Mouse (Mus musculus) gastrocnemius, postnatal 36 days (tissue): ENCODE measurements around the gene Fads1. TPM values are rescaled to one million over a fixed set of nuclear protein-coding genes. Genes with fewer than 3 reads are reported as not detected.
A peak's percentile ranks its signal among the peaks of the same experiment; 100 is the strongest.

Experiments used
- DNase-seq, 2 experiments: peaks; one replicate each; pipeline ENCODE4 v3.0.0; 2022
- intact Hi-C: fragments of 180-260 bp; cut with DNase I; formaldehyde crosslinking; loops from one replicate; pipeline ENCODE4 v1.15.1; 2025
- microRNA-seq, 2 experiments: library from miRNA; unstranded; fragments of <30 nt; microRNA quantifications; one replicate each; pipeline ENCODE4 v1.2.0; 2021
- total RNA-seq, 2 experiments: library from RNA; stranded (reverse); gene quantifications; 2 replicates each; pipeline ENCODE4 v1.2.3; 2021

Fads1 gene
- total RNA-seq, 2 experiments from 2014 or later, result 5.3 to 6.3 TPM

DNA sequence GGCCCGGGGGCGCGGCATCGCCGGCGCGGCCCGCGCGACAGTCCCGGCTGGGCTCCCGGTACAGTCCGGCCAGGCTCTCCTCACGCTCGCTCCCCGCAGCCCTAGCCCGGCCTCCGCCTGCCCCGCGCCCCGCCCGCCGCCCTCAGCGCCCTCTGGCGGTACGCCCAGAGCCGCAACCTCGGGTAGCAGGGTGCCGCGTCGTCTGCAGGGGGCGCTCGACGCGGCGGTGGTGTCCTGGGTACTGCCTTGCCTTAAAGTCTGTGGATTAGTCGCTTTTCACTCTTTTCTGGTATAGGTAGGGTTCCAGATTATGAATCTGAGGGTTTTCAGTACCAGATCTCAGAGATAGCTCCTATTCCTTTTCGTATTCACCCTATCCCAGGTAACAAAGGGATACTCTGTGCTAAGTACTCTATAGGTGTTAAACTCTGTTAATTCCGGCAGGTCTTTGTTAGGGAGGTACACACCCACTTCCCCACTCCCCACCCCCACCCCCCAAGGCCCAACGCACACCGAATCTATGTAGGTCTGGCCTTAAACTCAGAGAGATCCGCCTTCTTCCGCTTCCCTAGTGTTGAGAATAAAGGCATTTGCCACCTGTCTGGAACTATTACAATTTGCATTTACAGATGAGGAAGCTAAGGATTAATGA, 58.1 kb downstream of the Fads1 start, which contains the start of gene Myrf:
Gene Myrf (minus strand): TSS at position 95 of the 652 bp plus-strand sequence.
- peak; percentile 53 to 62 for DNase-seq
- intact Hi-C loops, result loop anchor here (10.0 kb wide), 1 partner anchor 234 kb away; no protein-coding TSS in a partner anchor

- no peak for DNase-seq
- intact Hi-C loops, result loop anchor here (10.0 kb wide), 1 partner anchor 232 kb away; no protein-coding TSS in a partner anchor
Observed at GRCm38 (mm10) chr19:10242916-10243315, 60.2 kb downstream of the Fads1 start.

DNA sequence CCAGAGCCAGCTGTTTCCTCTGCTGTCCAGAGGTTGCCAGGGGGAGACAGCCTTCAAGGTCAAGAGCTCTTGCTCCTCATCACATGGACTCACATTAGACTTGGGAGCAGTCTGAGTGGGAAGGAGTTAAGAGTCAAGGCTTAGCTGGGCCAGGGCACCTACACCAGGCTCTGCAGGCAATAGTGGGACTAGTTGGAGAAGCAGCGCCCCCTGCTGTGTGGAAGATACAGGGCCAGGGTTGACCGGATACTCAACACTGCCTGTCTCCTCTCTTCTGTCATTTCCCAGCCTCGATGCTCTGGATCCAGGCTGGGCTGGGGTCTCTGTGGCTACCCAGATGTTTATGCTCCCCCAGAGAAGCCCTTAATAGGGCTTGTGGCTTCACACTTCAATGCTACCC, 61.5 kb downstream of the Fads1 start:
- intact Hi-C loops, result loop anchor here (10.0 kb wide), 1 partner anchor 231 kb away; no protein-coding TSS in a partner anchor
- DNase-seq, result no peak

Small RNA genes lying within 50 kb of the gene (microRNA-seq; reads per million reads assigned to microRNA genes)
- 0 reads per million in 2 experiments for gene Mir6993

Other genes with a start within 250 kb of the Fads1 start
- gene Fth1, start 202.3 kb upstream of the Fads1 start, total RNA-seq, result 1,000 to 10,000 TPM; 1,946 to 2,068 TPM
- under 1 TPM in 1 of 2 experiments, not detected in 1; 0.15 TPM for gene Best1, start 181.3 kb upstream of the Fads1 start, total RNA-seq
- 1 to 10 TPM; 4.5 to 4.6 TPM for gene Rab3il1, start 181.2 kb upstream of the Fads1 start, total RNA-seq
- gene Fads3, start 141.3 kb upstream of the Fads1 start, total RNA-seq, result 1 to 10 TPM; 2.4 to 2.9 TPM
- gene Fads2, start 81.1 kb upstream of the Fads1 start, total RNA-seq, result 1 to 10 TPM; 2.2 to 2.4 TPM
- gene Tmem258, start 21.1 kb downstream of the Fads1 start, total RNA-seq, result 10 to 100 TPM; 75.5 to 81.9 TPM
- gene Fen1, start 21.3 kb downstream of the Fads1 start, total RNA-seq, result 1 to 10 TPM; 3.1 to 3.9 TPM
- gene Myrf, start 57.9 kb downstream of the Fads1 start, total RNA-seq, result under 1 TPM in 1 of 2 experiments, not detected in 1; 0.08 TPM
- 1 to 10 TPM; 6.9 to 8.9 TPM for gene Dagla, start 122.0 kb downstream of the Fads1 start, total RNA-seq
- gene Syt7, start 206.2 kb downstream of the Fads1 start, total RNA-seq, result 1 to 10 TPM; 2.3 to 2.5 TPM